Mouse (Mus musculus) liver, embryonic 14.5 days (tissue): ENCODE results near the gene Rom1.

Experiments
- CTCF ChIP-seq: IDR thresholded peaks from 2 replicates; pipeline ENCODE4 v1.5.1; 2016; ENCODE audit warnings: antibody characterized with exemption, low read depth, control low read depth
- EP300 ChIP-seq: IDR thresholded peaks from 2 replicates; pipeline ENCODE4 v1.6.1; 2016; ENCODE audit warnings: antibody characterized with exemption, low read depth

- TF ChIP-seq CTCF = no peak
- TF ChIP-seq EP300 = no peak
These were observed 20.6 kb downstream of the Rom1 start for GRCm38 (mm10) chr19:8908531-8908930.
